Mouse (Mus musculus): ENCODE measurements around the gene Inpp5e. TPM values are rescaled to one million over a fixed set of nuclear protein-coding genes. Genes with fewer than 3 reads are reported as not detected.
A peak's percentile ranks its signal among the peaks of the same experiment; 100 is the strongest.

Inpp5e gene
- total and polyA plus RNA-seq, 2 experiments from 2014 or later, result 16.5 to 29.0 TPM

GRCm38 (mm10) chr2:26357484-26357883, 51.5 kb downstream of the Inpp5e start:
- H3K4me2 ChIP-seq (ENCODE audit: low read depth, low read length, poor library complexity, severe bottlenecking), result no peak overlapping the region
- no peak overlapping the region for H3K27ac ChIP-seq (ENCODE audit: low read depth, low read length)
- 42% methylated on average over 15 of the region's 15 CpGs for WGBS
- ATAC-seq (ENCODE audit: low FRiP score) (no peak), DNase-seq (ENCODE audit: low spot score) (no peak)
- H3K9me3 ChIP-seq (ENCODE audit: low read length), result no peaks in the 10 kb centered on the region
- H3K4me1 ChIP-seq (ENCODE audit: insufficient read depth, low read length), result no peaks in the 10 kb centered on the region
- H3K36me3 ChIP-seq (ENCODE audit: insufficient read depth, low read length), result no peaks in the 10 kb centered on the region
- H3K27me3 ChIP-seq (ENCODE audit: insufficient read depth, low read length), result no peaks in the 10 kb centered on the region
- TF ChIP-seq CTCF (IDR thresholded peaks at IDR 0.05), result peak; percentile 47
- no peak overlapping the region for H3K4me3 ChIP-seq (ENCODE audit: low read depth, low read length)
- no peak overlapping the region for H3K9ac ChIP-seq (replicated peaks; ENCODE audit: low read length, poor library complexity, severe bottlenecking)

DNA sequence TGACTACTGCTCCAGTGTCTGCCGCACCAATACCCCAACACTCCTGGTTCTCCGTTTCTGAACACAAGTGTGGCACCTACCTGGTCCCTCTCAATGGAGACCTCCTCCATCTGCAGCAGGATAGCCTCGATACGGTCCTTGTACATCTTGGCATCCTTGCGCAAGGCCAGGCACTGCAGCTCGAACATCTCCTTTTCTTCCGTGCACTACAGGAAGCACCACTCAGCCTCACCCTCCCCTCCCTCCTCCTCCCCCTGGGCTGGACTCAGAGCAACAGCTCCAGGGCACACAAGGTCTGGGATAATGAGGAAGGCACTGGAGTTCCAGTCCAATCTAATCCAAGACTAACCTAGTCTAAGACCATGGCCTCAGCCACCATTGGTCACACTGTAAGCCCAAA, 52.3 kb downstream of the Inpp5e start:
- Histone ChIP-seq H3K36me3 (ENCODE audit: insufficient read depth, low read length) (no peaks in the 10 kb centered on the region), H3K9ac (replicated peaks; ENCODE audit: low read length, poor library complexity, severe bottlenecking) (no peak overlapping the region), H3K27ac (ENCODE audit: low read depth, low read length) (no peak overlapping the region), H3K4me2 (ENCODE audit: low read depth, low read length, poor library complexity, severe bottlenecking) (no peak overlapping the region), H3K4me1 (ENCODE audit: insufficient read depth, low read length) (no peaks in the 10 kb centered on the region), H3K9me3 (ENCODE audit: low read length) (no peaks in the 10 kb centered on the region), H3K4me3 (ENCODE audit: low read depth, low read length) (no peak overlapping the region), H3K27me3 (ENCODE audit: insufficient read depth, low read length) (no peaks in the 10 kb centered on the region)
- no peak for TF ChIP-seq CTCF (IDR thresholded peaks at IDR 0.05)
- DNase-seq (ENCODE audit: low spot score) (no peak), ATAC-seq (ENCODE audit: low FRiP score) (no peak)
- 78% methylated on average over 7 of the region's 7 CpGs for WGBS

DNA sequence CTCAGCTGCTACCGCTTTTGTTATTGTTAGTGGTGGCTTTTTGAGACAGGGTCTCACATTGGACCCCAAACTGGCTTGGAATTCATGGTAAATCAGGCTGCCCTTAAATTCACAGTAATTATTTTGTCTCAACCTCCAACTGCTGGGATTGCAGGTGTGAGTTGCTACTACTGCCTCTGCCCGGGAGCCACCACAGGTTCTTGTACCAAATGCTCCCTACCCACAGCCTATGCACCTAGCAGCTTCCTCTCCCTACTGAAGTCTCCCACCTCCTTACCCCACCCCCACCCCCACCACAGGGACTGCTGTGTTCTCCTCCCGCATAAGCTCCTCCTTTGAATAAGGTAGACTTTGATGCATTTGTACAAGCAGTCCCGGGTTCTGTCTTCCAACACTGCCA, 52.8 kb downstream of the Inpp5e start:
- no peak overlapping the region for H3K27ac ChIP-seq (ENCODE audit: low read depth, low read length)
- no peak overlapping the region for H3K4me2 ChIP-seq (ENCODE audit: low read depth, low read length, poor library complexity, severe bottlenecking)
- WGBS, result 87% methylated on average over 4 of the region's 4 CpGs
- DNase-seq (ENCODE audit: low spot score) (no peak), ATAC-seq (ENCODE audit: low FRiP score) (no peak)
- H3K9me3 ChIP-seq (ENCODE audit: low read length), result no peaks in the 10 kb centered on the region
- peaks cover under 1% of the 10 kb centered on the region; the same call in 1 of the 2 replicates for H3K4me1 ChIP-seq (ENCODE audit: insufficient read depth, low read length)
- no peaks in the 10 kb centered on the region for H3K27me3 ChIP-seq (ENCODE audit: insufficient read depth, low read length)
- no peak overlapping the region for H3K9ac ChIP-seq (replicated peaks; ENCODE audit: low read length, poor library complexity, severe bottlenecking)
- TF ChIP-seq CTCF (IDR thresholded peaks at IDR 0.05), result no peak
- no peak overlapping the region for H3K4me3 ChIP-seq (ENCODE audit: low read depth, low read length)
- no peaks in the 10 kb centered on the region for H3K36me3 ChIP-seq (ENCODE audit: insufficient read depth, low read length)

- Histone ChIP-seq H3K27me3 (ENCODE audit: insufficient read depth, low read length) (no peaks in the 10 kb centered on the region), H3K4me2 (ENCODE audit: low read depth, low read length, poor library complexity, severe bottlenecking) (no peak overlapping the region), H3K4me3 (ENCODE audit: low read depth, low read length) (no peak overlapping the region), H3K36me3 (ENCODE audit: insufficient read depth, low read length) (peaks cover 6% of the 10 kb centered on the region), H3K27ac (ENCODE audit: low read depth, low read length) (no peak overlapping the region), H3K9ac (replicated peaks; ENCODE audit: low read length, poor library complexity, severe bottlenecking) (no peak overlapping the region), H3K4me1 (ENCODE audit: insufficient read depth, low read length) (peaks cover 9% of the 10 kb centered on the region), H3K9me3 (ENCODE audit: low read length) (no peaks in the 10 kb centered on the region)
- no peak for TF ChIP-seq CTCF (IDR thresholded peaks at IDR 0.05)
- no peak for ATAC-seq (ENCODE audit: low FRiP score)
- WGBS, result 97% methylated on average over 4 of the region's 4 CpGs
- DNase-seq (ENCODE audit: low spot score), result no peak
Measured at GRCm38 (mm10) chr2:26354401-26354800, 54.6 kb downstream of the Inpp5e start.

DNA sequence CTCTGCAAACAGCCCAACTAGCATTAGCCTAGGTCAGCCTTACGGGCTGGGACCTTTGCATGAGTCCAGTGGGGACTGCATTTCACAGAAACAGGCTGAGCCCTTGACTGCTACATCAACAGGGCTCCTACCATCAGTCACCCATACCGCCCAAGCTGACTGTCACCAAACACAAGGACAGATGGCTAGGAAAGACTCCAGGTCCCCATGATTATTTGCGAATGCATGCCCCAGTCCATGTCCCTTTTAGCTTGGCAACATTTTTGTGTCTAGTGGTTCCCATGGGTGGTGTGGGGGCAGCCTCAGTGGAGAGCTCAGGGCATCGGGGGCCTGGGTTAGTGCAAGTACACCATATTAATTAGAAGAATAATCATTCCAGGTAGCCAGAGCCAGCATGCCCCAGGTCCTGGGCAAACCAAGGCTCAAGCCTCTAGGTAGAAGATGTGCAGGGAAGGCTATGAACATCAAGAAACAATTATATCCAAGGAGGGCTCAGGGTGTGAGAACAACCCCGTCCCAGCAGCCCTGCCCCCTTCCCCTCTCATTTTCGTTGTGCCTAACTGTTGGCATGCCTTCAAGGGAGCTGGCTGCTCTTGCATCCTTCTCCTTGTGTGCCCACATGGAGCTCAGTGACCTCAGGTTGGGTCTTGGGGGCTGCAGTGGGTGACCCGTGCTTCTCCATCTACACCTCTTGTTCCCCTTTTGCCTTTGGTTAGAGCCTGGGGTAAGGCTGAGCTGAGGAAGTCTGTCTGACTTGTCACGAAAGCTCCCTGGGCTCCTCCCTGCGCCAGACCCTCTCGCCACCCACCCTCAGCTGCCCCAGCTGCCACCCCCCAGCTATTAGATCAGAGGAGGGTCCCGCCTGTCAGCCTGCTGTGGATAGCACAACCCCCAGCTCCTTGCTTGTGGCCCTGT, 55.7 kb downstream of the Inpp5e start:
- 95% methylated on average over 11 of the region's 11 CpGs for WGBS
- H3K27ac ChIP-seq (ENCODE audit: low read depth, low read length), result peak overlapping the region; percentile 93

GRCm38 (mm10) chr2:26352291-26352910, 56.6 kb downstream of the Inpp5e start:
- no peaks in the 10 kb centered on the region for H3K27me3 ChIP-seq (ENCODE audit: insufficient read depth, low read length)
- peaks cover 26% of the 10 kb centered on the region for H3K36me3 ChIP-seq (ENCODE audit: insufficient read depth, low read length)
- peak overlapping the region; percentile 92 for H3K4me3 ChIP-seq (ENCODE audit: low read depth, low read length)
- H3K4me1 ChIP-seq (ENCODE audit: insufficient read depth, low read length), result peaks cover 9% of the 10 kb centered on the region
- DNase-seq (ENCODE audit: low spot score) (no peak), ATAC-seq (ENCODE audit: low FRiP score) (peak; percentile 35; the same call in 1 of the 2 replicates)
- H3K9me3 ChIP-seq (ENCODE audit: low read length), result no peaks in the 10 kb centered on the region
- H3K4me2 ChIP-seq (ENCODE audit: low read depth, low read length, poor library complexity, severe bottlenecking), result peak overlapping the region; percentile 94
- 3% methylated on average over 35 of the region's 36 CpGs for WGBS
- H3K9ac ChIP-seq (replicated peaks; ENCODE audit: low read length, poor library complexity, severe bottlenecking), result peak overlapping the region; percentile 97
- peak overlapping the region; percentile 93 for H3K27ac ChIP-seq (ENCODE audit: low read depth, low read length)
- TF ChIP-seq CTCF (IDR thresholded peaks at IDR 0.05), result no peak

More for the DNA sequence above, 55.7 kb downstream of the Inpp5e start:
- no peaks in the 10 kb centered on the region for H3K27me3 ChIP-seq (ENCODE audit: insufficient read depth, low read length)
- no peak for TF ChIP-seq CTCF (IDR thresholded peaks at IDR 0.05)
- ATAC-seq (ENCODE audit: low FRiP score) (no peak), DNase-seq (ENCODE audit: low spot score) (no peak)
- H3K9me3 ChIP-seq (ENCODE audit: low read length), result no peaks in the 10 kb centered on the region
- peaks cover 17% of the 10 kb centered on the region for H3K36me3 ChIP-seq (ENCODE audit: insufficient read depth, low read length)
- peaks cover 9% of the 10 kb centered on the region for H3K4me1 ChIP-seq (ENCODE audit: insufficient read depth, low read length)
- peak overlapping the region; percentile 94 for H3K4me2 ChIP-seq (ENCODE audit: low read depth, low read length, poor library complexity, severe bottlenecking)
- H3K4me3 ChIP-seq (ENCODE audit: low read depth, low read length), result peak overlapping the region; percentile 92
- peak overlapping the region; percentile 97 for H3K9ac ChIP-seq (replicated peaks; ENCODE audit: low read length, poor library complexity, severe bottlenecking)
